Mouse (Mus musculus): Measurements from ENCODE around the gene Zfyve21. TPM values are rescaled to one million over a fixed set of nuclear protein-coding genes. Genes with fewer than 3 reads are reported as not detected.

Zfyve21 gene
- total RNA-seq, 1 experiment from 2014 or later: 91.0 TPM

DNA sequence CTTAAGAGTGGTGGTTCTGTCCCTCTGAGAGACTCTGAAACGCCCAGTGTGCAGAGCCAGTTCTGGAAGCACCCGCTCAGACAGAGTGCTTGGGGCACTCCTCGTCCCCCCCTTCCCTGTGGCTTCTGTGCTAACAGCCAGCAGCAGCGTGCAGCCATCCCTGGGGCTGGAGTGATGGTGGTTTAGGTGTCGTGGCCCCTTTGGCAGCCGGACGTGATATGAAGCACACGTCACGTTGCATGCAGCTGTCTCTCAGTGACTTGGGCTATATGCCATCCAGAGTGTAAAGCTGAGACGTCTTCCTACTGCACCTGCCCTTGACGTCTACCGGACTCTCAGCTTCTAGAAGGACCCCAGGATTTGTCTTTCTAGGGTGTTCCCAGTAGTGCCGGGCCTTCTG lies 15.5 kb upstream of the Zfyve21 start:
- DNase-seq: no peak

DNA sequence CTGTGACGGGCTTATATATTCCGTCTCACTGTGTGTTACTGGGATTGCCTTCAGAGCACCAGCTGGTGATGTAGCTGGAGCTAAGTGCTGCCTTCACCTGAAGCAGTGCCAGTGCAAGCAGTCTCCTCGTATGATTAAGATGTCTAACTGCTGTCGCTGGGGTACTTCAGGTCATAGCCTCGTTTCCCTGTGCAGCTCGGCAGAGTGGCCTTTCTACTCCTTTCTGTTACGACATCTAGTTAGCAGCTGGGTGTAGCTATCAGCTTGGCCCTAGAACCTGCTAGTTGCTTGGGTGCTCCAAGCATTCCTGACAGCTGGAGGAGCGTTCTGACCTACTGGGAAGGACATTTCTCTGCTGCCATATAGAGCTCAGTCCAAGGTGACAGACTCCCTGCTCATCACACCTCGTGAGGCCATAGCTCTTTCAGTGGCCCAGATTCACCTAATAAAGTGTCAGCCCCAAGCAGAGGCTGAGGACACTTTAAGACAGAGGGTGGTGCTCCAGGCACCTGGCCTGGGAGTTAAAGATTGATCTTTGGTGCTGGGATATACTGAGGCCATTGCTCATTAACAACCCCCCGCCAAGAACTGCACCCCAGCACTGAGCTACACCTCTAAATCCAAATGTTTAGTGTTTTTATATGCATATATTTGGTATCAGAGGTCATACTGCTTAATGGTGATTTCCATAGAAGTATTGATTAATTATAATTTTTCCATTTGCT lies 13.3 kb upstream of the Zfyve21 start:
- DNase-seq: peak; percentile 48

DNA sequence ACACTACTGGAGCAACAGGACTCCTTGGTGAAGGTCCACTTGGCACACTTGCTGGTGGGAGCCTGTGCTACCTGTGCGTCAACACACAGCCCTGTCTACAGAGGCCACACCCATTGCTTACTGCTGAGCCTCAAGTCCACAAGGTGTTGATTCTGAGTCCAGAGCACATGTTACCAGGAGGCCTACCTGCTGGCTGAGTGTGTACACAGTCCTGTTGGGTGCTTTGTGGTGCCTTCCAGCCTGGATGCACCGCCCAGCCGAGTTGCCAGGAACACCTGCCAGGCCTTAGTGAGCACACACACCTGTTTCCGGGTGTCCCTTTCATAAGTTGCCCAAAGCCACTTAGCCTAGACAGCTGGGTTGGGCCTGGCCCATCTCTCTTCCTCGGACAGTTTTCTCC lies 10.4 kb upstream of the Zfyve21 start:
- no peak for DNase-seq

DNA sequence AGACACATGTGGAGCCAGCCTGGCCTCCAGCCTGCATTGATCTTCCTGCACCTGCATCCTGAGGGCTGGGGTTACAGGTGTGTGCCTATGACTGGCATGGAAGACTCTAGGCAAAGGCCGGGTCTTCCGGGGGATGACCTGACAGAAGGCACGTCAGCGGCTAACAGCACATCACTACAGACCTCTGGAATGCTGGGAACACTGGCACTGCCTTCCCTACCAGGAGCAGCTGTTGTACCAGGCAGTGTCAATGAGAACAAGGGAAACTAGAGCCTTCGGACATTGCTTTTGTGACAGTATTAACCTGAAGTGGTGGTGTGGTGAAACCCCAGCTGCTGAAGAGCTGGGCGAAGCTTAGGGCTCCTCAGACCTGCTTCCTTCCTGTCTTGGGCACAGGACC lies 5.2 kb upstream of the Zfyve21 start:
- DNase-seq: no peak

DNA sequence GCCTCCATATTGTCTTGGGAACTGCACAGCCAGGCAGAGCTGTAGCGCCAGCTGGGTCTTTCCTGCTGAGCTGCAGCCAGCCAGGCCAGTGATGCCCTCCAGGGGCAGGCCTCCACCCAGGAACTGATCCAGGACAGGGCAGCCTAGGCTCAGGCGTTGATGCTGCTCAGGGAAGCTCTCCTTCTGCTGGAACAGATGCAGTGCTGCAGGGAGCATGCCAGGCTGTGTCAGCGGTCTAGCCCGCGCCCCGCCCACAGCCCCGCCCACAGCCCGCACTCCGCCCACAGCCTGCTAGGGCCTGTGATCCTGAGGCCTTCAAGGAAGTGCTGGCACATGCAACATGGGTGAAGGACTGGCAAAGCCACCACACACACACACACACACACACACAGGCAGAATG lies 4.2 kb upstream of the Zfyve21 start:
- peak; percentile 92 for DNase-seq

DNA sequence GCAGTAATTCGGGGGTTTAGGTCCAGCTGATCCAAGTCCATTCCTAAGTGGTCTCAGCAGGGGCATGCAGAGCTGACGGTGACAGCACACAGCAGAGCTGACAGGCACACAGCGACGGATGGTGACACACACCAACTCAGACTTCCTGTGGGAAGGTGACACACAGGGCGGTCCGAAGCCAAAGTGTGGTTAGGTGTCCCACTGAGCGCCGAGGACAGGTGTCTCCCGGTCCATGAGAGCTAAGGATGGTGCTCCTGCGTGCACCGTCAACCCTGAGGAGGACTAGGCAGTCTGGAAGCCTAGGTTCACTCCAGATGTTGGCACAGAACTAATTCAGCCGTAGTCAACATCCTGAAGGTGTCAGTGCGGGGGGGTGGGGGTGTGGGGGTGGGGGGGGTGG lies 1.9 kb upstream of the Zfyve21 start:
- no peak for DNase-seq

DNA sequence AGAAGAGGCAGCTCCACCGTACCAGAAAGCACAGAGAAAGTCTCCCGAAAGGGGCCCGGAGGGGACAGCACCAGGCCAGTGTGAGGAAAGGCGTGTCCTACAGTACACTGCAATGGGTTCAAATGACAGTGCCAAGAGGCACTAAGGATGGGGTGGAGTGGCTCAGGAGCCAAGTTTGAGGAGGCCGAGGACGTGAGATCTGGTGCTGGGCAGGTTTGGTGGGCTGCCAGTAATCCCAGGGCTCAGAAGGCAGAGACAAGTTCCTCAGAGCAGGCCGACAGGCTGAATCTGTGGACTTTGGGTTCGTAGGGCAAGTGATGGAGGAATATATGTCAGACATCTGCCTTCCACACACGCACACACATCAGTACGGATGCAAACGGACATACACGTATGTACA lies 1.4 kb upstream of the Zfyve21 start:
- DNase-seq: peak; percentile 57

DNA sequence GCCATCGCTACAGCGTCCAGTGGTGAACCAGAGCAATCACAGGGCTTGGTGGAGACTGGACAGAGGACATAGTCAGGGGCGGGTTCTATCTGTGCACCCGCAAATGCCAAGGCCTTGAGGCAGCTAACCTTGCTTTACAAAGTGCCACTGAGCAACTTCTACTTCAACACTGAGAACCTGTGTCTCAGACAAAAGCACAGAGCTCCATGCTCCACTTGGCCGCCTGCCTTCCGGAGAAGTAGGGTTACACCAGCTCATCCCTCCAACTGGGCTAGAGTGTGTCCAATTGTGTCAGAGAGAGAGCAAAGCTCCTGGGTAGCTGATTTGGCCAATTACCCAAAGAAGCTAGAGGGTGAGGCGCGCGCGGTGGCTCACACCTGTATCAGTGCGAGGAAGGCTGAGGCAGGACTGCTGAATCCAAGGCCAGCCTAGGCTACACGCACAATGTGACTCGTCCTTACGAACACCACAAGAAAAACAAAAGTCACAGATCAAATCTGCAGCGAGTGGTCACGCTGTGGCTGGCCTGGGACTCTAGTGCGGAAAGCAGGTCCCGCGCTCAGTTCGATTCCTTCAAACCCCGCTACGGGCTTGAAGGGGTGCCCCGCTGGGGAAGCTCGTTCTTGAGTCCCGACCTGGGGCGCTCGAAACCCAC lies 732 bp upstream of the Zfyve21 start:
- DNase-seq: peak; percentile 86

DNA sequence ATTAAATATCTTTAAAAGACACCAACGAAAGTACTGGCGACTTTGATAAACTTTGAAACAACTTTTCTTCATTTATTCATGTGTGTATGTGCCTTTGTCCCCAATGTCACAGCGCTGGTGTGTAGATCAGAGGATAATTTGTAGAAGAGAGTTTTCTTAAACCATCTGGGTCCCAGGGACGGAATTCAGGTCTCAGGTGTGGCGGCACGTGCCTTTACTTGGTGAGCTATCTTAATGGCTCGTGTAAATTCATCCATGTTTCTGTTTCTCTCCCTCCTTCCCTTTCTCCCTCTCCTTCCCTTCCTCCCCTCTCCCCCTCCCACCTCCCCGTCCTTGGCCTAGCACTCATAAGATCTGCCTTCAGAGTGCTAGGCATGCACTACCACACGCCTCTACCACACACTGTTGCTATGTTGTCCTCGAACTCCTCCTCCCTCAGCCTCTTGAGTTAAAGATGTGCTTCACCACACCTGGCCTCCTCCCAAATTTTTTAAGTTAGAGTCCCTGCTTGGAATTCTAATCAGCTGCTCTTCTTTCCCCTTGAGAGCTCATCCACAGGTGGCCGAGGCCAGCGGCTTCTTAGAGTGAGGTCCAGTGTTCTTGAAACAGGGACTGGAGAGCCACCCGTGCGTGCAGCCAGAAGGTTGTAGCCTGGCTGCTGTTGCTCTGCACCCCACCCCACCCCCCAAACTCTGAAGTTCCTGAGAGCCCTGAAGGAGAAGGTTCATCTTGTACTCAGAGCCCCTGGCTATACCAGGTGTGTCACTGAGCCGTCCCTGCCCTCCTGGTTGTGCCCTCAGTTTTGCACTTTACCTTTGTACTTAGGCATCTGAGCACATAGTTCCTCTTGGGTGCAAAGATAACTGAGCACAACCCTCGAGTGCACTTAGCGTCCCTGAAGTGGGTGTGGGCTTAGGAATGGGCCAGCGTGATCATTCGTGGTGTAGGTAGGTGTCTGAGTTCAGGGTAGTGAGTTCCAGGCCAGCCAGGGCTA lies 1.1 kb downstream of the Zfyve21 start:
- DNase-seq: no peak

DNA sequence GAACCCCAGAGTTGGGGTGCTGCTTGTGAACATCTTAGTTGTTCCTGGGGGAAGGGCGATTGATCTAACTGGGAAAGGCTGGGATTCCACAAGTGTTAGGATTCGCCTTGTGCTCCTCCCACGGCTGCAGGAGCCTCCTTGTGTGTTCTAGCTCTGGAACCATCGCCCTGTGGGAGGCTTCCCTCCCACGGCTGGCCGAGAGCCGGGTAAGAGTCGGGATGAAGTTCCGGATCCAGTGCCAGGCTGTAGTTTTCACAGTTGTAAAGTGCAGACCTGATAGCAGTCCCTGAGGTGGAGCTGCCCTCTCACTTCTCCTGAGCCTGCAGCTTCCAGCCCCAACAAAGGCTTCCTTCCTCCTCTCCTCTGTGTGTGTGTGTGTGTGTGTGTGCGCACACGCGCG lies 2.6 kb downstream of the Zfyve21 start:
- DNase-seq: peak; percentile 63

DNA sequence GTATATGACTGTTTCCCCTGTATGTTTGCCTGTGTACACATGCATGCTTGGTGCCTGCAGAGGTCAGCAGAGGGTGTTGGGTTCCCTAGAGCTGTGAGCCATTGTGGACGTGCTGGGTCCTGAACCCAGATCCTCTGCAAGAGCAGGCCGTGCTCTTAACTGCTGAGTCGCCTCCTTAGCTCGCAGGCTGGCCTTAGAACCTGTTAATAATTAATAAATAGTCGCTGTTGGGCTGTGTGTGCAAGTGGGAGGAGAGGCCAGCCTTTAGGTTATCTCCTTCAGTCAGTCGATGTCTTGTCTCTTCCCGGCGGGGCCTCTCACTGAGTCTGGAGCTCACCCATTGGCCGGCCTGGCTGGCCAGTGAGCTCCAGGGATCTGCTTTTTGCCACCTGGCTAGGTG lies 3.0 kb downstream of the Zfyve21 start:
- no peak for DNase-seq

DNA sequence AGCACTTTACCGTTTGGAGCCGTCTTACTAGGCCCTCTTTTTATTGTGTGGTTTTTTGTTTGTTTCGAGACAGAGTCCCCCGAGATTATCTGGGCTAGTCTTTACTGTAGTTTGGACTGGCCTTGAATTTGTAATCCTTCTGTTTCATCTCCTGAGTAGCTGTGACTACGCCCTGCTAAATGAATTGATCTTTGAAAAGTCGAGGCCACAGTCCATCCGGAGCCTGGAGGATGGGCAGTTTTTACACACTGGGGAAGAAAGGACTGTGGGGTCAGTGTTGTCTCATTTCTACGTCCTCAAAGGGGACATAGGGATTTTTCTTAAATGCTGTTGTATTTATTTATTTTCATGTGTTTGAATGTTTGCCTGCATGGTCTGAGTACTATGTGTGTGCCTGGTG lies 4.0 kb downstream of the Zfyve21 start:
- no peak for DNase-seq

DNA sequence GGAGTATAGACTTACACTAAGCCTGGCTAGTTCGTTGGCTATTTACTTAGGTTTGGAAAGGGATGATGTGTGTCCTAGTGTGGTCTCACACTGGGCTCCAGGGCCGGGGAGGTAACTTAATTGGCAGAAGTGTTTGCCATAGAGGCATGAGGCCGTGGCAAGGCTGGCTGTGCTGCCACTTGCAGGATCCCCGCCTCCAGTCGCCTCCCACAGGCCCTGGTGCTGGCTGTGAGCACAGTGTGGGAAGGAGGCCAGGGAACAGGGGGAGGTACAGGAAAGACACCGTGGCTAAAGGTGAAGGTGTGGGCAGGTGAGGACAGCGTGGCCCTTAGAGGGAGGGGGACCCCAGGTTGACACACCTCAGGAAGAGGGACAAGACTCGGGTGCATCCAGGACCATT lies 6.0 kb downstream of the Zfyve21 start:
- peak; percentile 75 for DNase-seq

DNA sequence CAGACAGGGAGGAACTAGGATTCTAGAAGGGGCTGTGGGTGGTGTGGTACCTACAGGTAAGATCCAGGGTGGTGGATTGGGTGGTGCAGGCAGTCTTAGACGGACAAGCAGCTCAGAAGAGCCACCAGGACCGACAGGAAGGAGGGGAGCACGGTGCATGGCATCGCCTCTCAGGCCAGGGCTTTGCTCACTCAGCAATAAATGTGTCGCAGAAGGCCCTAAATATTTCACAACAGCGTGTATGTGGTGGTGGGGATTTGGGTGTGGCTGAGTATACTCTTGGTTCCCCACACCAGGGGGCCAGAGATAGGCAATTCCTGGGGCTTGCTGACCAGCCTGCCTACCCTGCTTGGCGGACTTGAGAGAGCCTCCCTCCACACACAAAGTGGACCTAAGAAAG lies 6.7 kb downstream of the Zfyve21 start:
- DNase-seq: no peak

DNA sequence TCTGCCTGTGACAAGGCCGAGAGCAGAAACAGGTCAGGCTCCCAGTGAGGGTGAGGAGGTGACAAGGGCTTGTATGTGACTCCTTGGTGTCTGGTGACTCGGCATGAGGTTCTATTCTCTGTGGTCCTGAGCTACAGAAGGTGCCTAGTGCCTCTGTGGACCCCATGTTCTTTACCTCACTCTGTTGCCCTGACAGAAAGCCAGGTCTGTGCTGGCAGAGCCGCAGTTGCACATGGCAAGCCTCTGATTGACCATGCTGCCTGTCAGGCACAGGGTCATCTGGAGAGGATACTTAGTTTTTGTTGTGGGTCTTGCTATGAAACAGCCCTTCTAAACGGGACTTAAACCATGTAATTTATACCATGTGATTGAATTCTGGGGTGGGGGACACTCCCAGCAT lies 8.0 kb downstream of the Zfyve21 start:
- DNase-seq: no peak

DNA sequence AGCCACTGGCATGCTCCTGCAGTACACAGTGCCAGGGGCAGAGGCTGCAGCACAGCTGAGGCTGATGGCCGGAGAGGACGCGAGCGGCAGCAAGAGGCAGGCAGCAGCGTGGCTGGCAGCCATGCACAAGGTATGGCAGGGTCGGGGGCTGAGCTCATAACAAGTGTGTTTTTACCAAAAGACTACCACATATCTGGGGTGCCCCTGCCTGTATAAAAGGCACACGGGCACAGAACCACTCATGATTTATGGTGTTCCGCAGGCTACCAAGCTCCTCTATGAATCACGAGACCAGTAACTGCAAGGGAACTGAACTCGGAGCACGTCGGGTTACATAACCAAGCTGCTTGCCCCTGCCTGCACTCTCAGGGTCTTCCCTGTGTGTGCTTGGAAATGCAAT lies 13.6 kb downstream of the Zfyve21 start:
- no peak for DNase-seq

DNA sequence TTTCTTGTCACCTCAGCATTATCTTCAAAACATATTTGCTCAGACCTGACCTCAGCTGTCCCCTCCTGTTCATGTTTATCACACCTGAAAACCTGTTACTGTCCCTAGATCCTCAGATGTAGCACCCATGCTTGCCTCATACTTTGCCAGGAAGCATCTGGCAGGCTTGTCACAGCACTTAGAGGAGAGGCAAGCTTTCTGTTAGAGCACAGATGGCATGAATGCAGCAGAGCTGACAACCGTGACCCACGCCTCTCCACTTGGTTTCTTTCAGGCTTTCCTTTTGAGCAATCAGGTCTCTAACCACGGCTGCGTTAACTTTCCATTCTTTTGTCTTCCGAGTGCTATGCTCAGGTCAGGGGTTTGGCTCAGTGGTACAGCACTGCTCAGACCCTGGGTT lies 15.5 kb downstream of the Zfyve21 start:
- DNase-seq: no peak

DNA sequence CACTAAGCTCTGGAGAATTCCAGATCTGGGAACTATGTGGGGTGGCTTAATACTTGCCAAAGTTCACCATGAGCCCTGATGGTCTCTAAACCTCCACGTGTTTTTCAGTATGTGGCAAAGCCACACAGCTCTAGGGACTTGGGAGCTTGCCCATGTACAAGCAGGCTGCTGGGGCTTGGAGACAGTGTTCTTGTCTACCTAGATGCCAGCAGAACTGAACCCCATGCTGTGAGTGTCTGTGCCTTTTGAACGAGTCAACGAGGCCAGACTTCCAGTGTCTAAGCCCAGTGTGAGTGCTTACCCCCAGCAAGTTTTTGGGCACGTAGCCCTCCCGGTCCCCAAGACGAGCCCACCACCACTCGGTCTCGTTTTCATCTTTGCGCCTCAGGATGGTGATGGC lies 16.0 kb downstream of the Zfyve21 start:
- no peak for DNase-seq

DNA sequence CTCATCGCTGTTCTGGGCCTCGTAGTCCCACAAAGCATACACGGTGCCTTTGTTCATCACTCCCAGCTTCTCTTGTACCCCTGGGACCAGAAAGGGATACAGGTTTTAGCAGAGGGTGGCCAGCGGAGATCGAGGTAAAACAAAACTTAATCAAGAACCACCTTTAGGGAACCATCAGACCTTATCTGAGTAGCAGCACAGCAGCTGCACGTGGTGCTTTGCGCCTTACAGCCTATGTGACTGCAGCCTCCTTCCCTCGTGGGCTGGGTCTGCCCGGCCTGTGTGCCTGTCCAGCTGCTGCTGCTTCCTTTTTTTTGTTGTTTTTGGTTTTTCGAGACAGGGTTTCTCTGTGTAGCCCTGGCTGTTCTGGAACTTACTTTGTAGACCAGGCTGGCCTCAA lies 16.4 kb downstream of the Zfyve21 start:
- DNase-seq: no peak

DNA sequence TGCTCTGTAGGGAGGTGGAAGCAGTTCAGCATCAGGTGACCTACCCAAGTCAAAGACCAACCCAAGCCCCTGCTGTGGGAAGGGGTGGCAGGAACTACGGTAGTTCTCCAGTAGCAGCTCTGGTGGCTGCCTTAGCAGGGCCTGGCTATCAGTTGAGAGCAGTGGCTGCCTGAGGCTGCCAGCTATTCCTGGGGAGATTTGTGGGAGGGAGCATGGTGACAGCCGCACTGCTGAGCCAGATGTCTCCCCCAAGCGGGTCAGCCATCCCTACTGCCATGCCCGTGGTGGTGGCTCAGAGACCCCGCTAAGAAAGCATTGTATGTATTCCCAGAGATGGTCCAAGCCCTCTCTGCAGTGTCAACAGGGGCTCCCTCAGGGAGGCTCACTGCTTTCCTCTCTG lies 18.7 kb downstream of the Zfyve21 start:
- DNase-seq: no peak

DNA sequence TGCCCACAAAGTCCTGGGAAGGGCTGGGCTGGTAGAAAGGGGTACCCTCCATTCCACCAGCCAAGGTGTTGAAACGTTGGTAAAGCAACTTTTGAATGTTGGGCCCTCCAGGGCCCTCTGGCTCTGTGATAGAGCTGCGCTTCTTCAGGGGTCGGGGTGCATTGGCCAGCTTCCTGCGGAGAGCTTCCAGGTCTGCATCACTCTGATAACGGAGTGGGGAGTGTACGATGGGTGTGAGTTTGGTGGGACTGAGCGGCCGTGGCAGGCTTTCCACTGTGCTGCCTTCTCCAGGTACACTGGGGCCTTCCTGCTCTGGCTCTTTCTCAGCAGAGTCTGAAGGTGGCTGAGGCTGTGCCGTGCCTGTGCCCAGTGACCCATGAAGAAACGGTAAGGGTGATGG lies 19.5 kb downstream of the Zfyve21 start:
- no peak for DNase-seq

DNA sequence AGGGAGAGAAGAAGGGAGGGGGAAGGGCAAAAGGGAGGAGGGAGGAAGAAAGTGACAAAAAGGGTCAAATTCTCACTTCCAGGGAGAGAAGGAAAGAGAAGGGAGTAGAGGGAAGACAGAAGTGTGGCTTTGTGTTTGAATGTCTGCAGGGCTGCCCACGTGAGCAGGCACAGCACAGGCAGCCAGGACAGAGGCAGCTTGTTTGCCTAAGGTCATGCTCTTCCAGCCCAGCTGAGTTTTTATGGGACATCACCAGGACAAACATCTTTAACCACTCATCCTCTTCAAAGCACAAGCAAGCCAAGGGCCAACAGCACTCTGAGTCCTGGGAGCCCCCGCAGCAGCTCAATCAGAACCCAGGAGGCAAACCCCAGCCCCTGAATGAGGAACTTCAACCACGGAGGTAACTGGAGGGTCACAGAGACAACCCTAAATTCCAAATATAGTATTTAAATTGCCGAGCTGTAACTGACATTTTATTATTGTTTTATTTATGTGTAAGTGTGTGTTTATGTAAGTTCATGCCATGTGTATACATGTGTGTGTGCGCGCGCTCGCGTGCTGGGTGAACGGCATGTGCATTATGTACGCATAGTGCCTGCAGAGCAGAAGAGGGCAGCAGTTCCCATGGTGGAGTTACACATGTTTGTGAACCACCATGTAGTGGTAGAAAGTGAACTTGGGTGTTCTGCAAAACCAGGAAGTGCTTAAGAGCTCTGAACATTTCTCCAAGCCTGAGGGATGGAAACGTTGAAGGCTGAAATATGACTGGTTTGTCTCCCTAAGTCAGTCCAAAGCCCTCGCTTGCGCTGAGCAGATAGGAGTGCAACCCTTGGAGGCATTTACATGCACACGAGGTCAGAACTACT lies 28.8 kb downstream of the Zfyve21 start:
- DNase-seq: no peak
